Mouse (Mus musculus) heart, adult 2 months (tissue): ENCODE measurements at regions not wholly inside any gene's neighbourhood (a gene's known extent, or its start where the extent isn't known, plus 50 kb on each side); places are given as distances from the start of the nearest gene placed in this dataset.

Experiments
- DNase-seq, 2 experiments: peaks; one replicate each; pipeline ENCODE4 v3.0.0; 2021
- H3K27ac ChIP-seq: fragments of 200-600 bp; 2 replicates; pipeline ENCODE4 v1.8.1; 2022
- H3K27me3 ChIP-seq: fragments of 200-500 bp; 2 replicates; pipeline ENCODE4 v1.6.1; 2012; ENCODE audit warnings: mild to moderate bottlenecking, low read length, inconsistent platforms, mixed read lengths; ENCODE audit not compliant: control insufficient read depth, insufficient read depth
- H3K36me3 ChIP-seq: fragments of 200-500 bp; 2 replicates; pipeline ENCODE4 v1.6.1; 2012; ENCODE audit warnings: low read length, inconsistent platforms; ENCODE audit not compliant: control insufficient read depth, insufficient read depth
- H3K4me1 ChIP-seq: fragments of 200-500 bp; 2 replicates; pipeline ENCODE4 v1.6.1; 2011; ENCODE audit warnings: low read length; ENCODE audit not compliant: control insufficient read depth, insufficient read depth
- H3K4me3 ChIP-seq: fragments of 200-600 bp; 2 replicates; pipeline ENCODE4 v1.8.1; 2022
- H3K79me2 ChIP-seq: fragments of 200-500 bp; replicated peaks from 2 replicates; pipeline ENCODE4 v1.6.1; 2012; ENCODE audit warnings: mild to moderate bottlenecking, inconsistent platforms, low read length, moderate library complexity, mixed read lengths; ENCODE audit not compliant: control insufficient read depth, insufficient read depth
- H3K9ac ChIP-seq: fragments of 200-500 bp; 2 replicates; pipeline ENCODE4 v1.6.1; 2012; ENCODE audit warnings: low read depth, mild to moderate bottlenecking, control low read depth, inconsistent platforms, low read length, mixed read lengths
- CTCF ChIP-seq: fragments of 200-600 bp; IDR thresholded peaks from 2 replicates; pipeline ENCODE4 v1.8.1; 2022; ENCODE audit warnings: antibody characterized with exemption, mild to moderate bottlenecking, moderate library complexity
- EP300 ChIP-seq: fragments of 200-500 bp; IDR thresholded peaks from 2 replicates; pipeline ENCODE4 v1.6.1; 2011; ENCODE audit warnings: low read depth, low read length, control low read depth; ENCODE audit not compliant: insufficient read depth
- POLR2A ChIP-seq: fragments of 200-500 bp; IDR thresholded peaks from 2 replicates; pipeline ENCODE4 v1.6.1; 2011; ENCODE audit warnings: mild to moderate bottlenecking, low read depth, low read length, control low read depth; ENCODE audit not compliant: insufficient read depth
- WGBS: fragments of 180-500 bp; shearing (Covaris S2); methylation state at CpG from one replicate; pipeline ENCODE4 v1.1.7; 2018; 5-methylcytosine and 5-hydroxymethylcytosine counted together
- intact Hi-C: fragments of 180-260 bp; cut with DNase I; formaldehyde crosslinking; loops from one replicate; pipeline ENCODE4 v1.15.1; 2025

DNA sequence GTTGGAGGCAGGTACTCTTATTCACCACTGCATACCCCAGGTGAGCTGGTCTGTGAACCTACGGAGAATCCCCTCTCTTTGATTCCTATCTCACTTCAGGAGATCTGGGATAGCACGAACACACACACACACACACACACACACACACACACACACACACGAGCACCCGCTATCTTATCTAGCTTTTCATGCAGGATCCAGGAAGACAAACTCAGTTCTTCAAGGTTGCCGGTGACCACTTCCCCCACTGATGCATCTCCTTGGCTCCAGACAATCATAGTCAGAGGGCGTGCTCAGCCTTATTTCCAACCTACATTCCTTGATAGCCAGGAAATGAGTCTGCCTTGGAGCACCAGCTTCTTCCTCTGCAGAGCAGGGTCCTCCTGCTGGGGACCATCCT is 387.7 kb upstream of the Runx1 start:
- WGBS = 66% methylated on average over 6 of the region's 6 CpGs
- Histone ChIP-seq H3K4me1 (no peaks in the 10 kb centered on the region), H3K27me3 (peaks cover 2% of the 10 kb centered on the region; the same call in 1 of the 2 replicates), H3K9ac (no peak overlapping the region), H3K36me3 (no peaks in the 10 kb centered on the region), H3K79me2 (no peaks in the 10 kb centered on the region), H3K4me3 (no peak overlapping the region), H3K27ac (no peak overlapping the region)
- TF ChIP-seq EP300 = no peak
- TF ChIP-seq POLR2A = no peak
- no peak for TF ChIP-seq CTCF
- intact Hi-C loops = no loop called here
- no peak for DNase-seq

DNA sequence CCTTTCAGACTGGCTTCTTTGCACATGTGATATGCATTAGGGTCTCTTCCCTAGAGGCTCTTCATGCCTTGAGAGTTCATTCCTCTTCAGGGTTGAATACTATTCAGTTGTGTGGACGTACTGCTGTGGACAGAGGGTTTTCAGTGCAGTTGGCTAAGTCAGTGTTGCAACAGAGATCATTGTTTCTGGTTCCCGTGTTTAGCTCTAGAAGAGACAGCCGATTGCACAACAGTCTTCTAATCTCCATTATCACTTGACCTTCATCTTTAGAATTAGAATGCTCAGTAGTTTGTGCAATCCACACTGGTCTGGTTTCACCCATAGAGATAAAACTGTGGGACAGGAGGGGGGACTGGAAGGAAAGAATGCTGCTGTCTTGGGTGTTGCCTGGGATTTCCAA is 381.7 kb upstream of the Runx1 start:
- Histone ChIP-seq H3K36me3 (no peaks in the 10 kb centered on the region), H3K27ac (no peak overlapping the region), H3K4me3 (no peak overlapping the region), H3K27me3 (peaks cover 2% of the 10 kb centered on the region; the same call in 1 of the 2 replicates), H3K4me1 (no peaks in the 10 kb centered on the region), H3K79me2 (no peaks in the 10 kb centered on the region), H3K9ac (no peak overlapping the region)
- 62% methylated on average over 3 of the region's 3 CpGs for WGBS
- intact Hi-C loops = no loop called here
- DNase-seq = no peak
- TF ChIP-seq POLR2A = no peak
- TF ChIP-seq EP300 = no peak
- no peak for TF ChIP-seq CTCF

DNA sequence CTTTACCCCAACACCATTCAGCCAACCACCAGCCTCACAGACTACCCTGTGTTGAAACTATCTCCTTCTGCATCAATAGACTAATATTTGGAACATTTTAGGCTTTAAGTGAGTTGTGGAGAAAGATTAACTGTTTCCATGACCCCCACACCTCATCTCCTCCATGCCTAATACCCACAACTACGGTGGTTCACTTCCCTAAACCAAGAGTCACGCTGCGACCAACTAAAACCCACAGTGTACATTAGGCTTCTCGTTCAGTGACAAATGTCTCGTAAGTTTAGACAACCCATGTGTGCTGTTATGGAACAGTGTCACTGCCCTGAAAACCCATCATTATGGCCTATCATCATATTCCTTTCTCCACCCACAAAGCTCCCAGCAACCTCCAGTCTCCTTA is 381.3 kb upstream of the Runx1 start:
- TF ChIP-seq EP300 (no peak), CTCF (no peak), POLR2A (no peak)
- Histone ChIP-seq H3K36me3 (no peaks in the 10 kb centered on the region), H3K27ac (no peak overlapping the region), H3K4me1 (no peaks in the 10 kb centered on the region), H3K79me2 (no peaks in the 10 kb centered on the region), H3K9ac (no peak overlapping the region), H3K4me3 (no peak overlapping the region), H3K27me3 (peaks cover 2% of the 10 kb centered on the region; the same call in 1 of the 2 replicates)
- WGBS = 86% methylated on average over 5 of the region's 5 CpGs
- DNase-seq = no peak
- intact Hi-C loops = no loop called here

DNA sequence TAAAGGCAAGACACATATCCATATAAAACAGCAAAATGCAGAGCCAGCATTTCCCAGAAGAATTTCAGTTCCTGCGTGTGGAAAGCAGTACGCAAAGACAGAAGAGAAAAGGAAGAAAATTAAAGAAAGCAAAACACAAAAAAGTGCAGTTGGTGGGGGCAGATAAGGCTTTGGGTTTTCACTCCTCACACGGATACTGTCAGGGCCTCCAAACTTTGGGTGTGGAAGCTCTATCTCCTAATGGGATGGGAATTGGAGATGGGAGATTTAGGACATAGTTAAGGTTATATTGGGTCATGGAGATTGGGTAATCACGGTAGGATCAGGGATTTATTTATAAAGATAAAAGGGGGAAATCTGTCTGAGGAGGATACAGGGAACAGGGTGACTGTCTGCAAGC is 380.4 kb upstream of the Runx1 start:
- intact Hi-C loops = no loop called here
- Histone ChIP-seq H3K27me3 (peaks cover 2% of the 10 kb centered on the region; the same call in 1 of the 2 replicates), H3K4me1 (no peaks in the 10 kb centered on the region), H3K79me2 (no peaks in the 10 kb centered on the region), H3K9ac (no peak overlapping the region), H3K4me3 (no peak overlapping the region), H3K27ac (no peak overlapping the region), H3K36me3 (no peaks in the 10 kb centered on the region)
- TF ChIP-seq EP300 = no peak
- TF ChIP-seq POLR2A = no peak
- no peak for DNase-seq
- 74% methylated on average over 4 of the region's 4 CpGs for WGBS

DNA sequence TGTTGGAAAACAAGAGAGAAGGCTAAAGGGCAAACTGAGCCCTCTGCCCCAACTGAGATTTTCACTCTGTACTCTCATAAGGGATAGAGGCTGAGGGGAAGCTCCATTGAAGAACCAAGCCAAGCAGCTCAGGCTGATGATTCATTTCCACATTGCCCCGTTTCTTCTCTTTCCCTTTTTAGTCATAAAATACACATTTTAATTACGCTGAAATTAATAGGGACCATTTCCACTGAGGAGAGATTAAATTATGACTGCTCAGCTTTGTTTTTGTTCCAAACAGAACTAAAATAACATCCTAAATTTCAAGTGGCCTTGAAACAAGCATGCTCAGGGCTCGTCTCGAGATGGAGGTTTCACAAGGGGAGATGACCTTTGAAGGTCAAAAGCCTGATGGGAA is 378.7 kb upstream of the Runx1 start:
- no peaks in the 10 kb centered on the region for H3K79me2 ChIP-seq
- TF ChIP-seq EP300 (no peak), POLR2A (no peak), CTCF (no peak)
- no peaks in the 10 kb centered on the region for H3K4me1 ChIP-seq
- WGBS = 58% methylated on average over 4 of the region's 4 CpGs
- no peak overlapping the region for H3K9ac ChIP-seq
- H3K4me3 ChIP-seq = no peak overlapping the region
- H3K36me3 ChIP-seq = no peaks in the 10 kb centered on the region
- DNase-seq = no peak
- no peaks in the 10 kb centered on the region for H3K27me3 ChIP-seq
- no peak overlapping the region for H3K27ac ChIP-seq
- intact Hi-C loops = no loop called here

DNA sequence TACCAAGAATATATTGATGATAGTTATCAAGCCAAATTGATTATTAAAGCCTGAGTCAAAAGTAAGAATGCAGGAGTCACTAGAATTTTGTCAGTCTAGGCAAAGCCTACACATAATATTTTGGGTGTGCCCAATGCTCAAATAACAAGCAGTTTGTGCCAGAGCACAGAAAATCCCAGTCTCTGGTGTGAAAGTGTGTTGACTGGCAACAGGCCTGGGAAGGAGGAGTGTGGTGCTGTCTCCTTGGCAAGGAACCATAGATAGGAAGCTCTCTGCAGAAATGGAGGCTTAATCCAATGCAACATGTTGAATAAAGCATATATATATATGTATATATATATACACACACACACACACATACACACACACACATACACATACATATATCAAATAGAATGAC is 376.6 kb upstream of the Runx1 start:
- no peak for TF ChIP-seq CTCF
- no peak for TF ChIP-seq EP300
- no peak for TF ChIP-seq POLR2A

More for the DNA sequence above, 376.6 kb upstream of the Runx1 start:
- Histone ChIP-seq H3K27me3 (no peaks in the 10 kb centered on the region), H3K9ac (no peak overlapping the region), H3K4me1 (no peaks in the 10 kb centered on the region), H3K36me3 (no peaks in the 10 kb centered on the region), H3K27ac (no peak overlapping the region), H3K4me3 (no peak overlapping the region), H3K79me2 (no peaks in the 10 kb centered on the region)
- DNase-seq = no peak
- intact Hi-C loops = no loop called here
